ENCODE assay signal across 8 mouse cellular contexts in the genomic region with DNA sequence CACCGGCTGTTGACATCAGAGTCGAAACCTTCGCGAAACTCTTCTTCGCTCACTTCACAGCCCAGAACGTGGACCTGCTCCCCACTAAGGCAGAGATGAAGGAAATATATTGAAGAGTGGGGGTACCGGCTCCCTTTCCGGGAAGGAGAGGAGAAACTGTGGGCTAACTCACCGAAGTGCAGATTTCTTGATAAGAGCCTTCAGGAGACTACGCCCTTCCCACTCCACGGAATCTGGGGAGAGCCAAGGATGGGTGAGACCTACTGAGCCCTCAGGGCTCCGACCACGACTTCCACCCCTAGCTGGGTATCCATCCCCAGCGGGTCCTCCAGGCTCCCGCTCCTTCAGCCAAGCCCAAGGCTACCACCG. TPM values are rescaled to one million over a fixed set of nuclear protein-coding genes. Genes with fewer than 3 reads are reported as not detected.
DNase-seq lines count a peak whose midpoint lies in the region; ATAC-seq and TF ChIP-seq lines count a peak whose summit lies in the region.

No protein-coding gene starts in this region.

- no peak for TF ChIP-seq CTCF in liver, embryonic 14.5 days (IDR thresholded peaks at IDR 0.05; ENCODE audit: low read depth)

- no peak for TF ChIP-seq EP300 in liver, embryonic 14.5 days (IDR thresholded peaks at IDR 0.05; ENCODE audit: low read depth)

- intact Hi-C loops in heart, postnatal 14 days (cut with DNase I), result loop anchor here (5.0 kb wide), 2 partner anchors 58 to 308 kb away; partner anchors contain the start of genes Eif4a1 and Eif5a

- peaks cover 27% of the 10 kb centered on the region for H3K4me1 ChIP-seq in heart, embryonic 10.5 days
- peaks cover 34% of the 10 kb centered on the region for H3K4me1 ChIP-seq in forebrain, embryonic 12.5 days
- H3K4me1 ChIP-seq in liver, embryonic 14.5 days (replicated peaks; ENCODE audit: control insufficient read depth in 2 of 2, insufficient read depth in 2 of 2, low read length in 1 of 2), result peaks cover 15 to 18% of the 10 kb centered on the region in 2 experiments

- H3K36me3 ChIP-seq in heart, embryonic 10.5 days, result peaks cover 57% of the 10 kb centered on the region
- peaks cover 47% of the 10 kb centered on the region for H3K36me3 ChIP-seq in forebrain, embryonic 12.5 days (replicated peaks)
- H3K36me3 ChIP-seq in liver, embryonic 14.5 days (replicated peaks; ENCODE audit: control insufficient read depth, insufficient read depth, low read depth), result peaks cover 18% of the 10 kb centered on the region

- no peak for ATAC-seq in forebrain, embryonic 12.5 days (ENCODE audit: low FRiP score)
- ATAC-seq in liver, embryonic 14.5 days (ENCODE audit: insufficient read depth), result peak; percentile 38

- H3K27me3 ChIP-seq in heart, embryonic 10.5 days (ENCODE audit: insufficient read depth, poor library complexity, severe bottlenecking), result no peaks in the 10 kb centered on the region
- no peaks in the 10 kb centered on the region for H3K27me3 ChIP-seq in forebrain, embryonic 12.5 days
- H3K27me3 ChIP-seq in liver, embryonic 14.5 days (ENCODE audit: control insufficient read depth, insufficient read depth, low read length), result no peaks in the 10 kb centered on the region

- peak overlapping the region; percentile 99 for H3K27ac ChIP-seq in heart, embryonic 10.5 days
- H3K27ac ChIP-seq in forebrain, embryonic 12.5 days, result peak overlapping the region; percentile 100
- peak overlapping the region; percentile 89 for H3K27ac ChIP-seq in liver, embryonic 14.5 days

- no peaks in the 10 kb centered on the region for H3K9me3 ChIP-seq in heart, embryonic 10.5 days
- H3K9me3 ChIP-seq in forebrain, embryonic 12.5 days, result no peaks in the 10 kb centered on the region
- no peaks in the 10 kb centered on the region for H3K9me3 ChIP-seq in liver, embryonic 14.5 days (ENCODE audit: control insufficient read depth, low read length)

- H3K4me2 ChIP-seq in forebrain, embryonic 12.5 days, result peak overlapping the region; percentile 93
- H3K4me2 ChIP-seq in liver, embryonic 14.5 days (ENCODE audit: low read depth), result peak overlapping the region; percentile 95

- peak overlapping the region; percentile 78 for H3K9ac ChIP-seq in forebrain, embryonic 12.5 days
- peak overlapping the region; percentile 98 for H3K9ac ChIP-seq in liver, embryonic 14.5 days (replicated peaks)

- WGBS in heart, embryonic 10.5 days, result 3% methylated on average over 16 of the region's 16 CpGs
- WGBS in forebrain, embryonic 12.5 days, result 3% methylated on average over 16 of the region's 16 CpGs
- WGBS in liver, embryonic 14.5 days (ENCODE audit: insufficient replicate concordance), result 2% methylated on average over 16 of the region's 16 CpGs

- no peak for DNase-seq in heart, embryonic 10.5 days (ENCODE audit: low spot score)
- no peak for DNase-seq in heart, postnatal 14 days
- DNase-seq in CD4-positive helper T cell, adult 2 months (ENCODE audit: low read depth, low spot score), result peak; percentile 41
- peak in 1 of 3 experiments; percentile 45 for DNase-seq in liver, embryonic 14.5 days (ENCODE audit: low read depth in 3 of 3, low spot score in 3 of 3)
- no peak for DNase-seq in adrenal gland, postnatal 10 days
- no peak for DNase-seq in layer of hippocampus, adult 8-10 months (ENCODE audit: low spot score in 2 of 2)
- no peak for DNase-seq in spleen, postnatal 36 days (ENCODE audit: low spot score in 2 of 2)

- H3K4me3 ChIP-seq in heart, embryonic 10.5 days, result peak overlapping the region; percentile 97
- H3K4me3 ChIP-seq in forebrain, embryonic 12.5 days (replicated peaks), result peak overlapping the region; percentile 100
- H3K4me3 ChIP-seq in liver, embryonic 14.5 days (ENCODE audit: insufficient read depth in 1 of 2, low read depth in 2 of 2, low read length in 2 of 2), result peak overlapping the region; percentile 97 to 98

RNA-seq across cellular contexts. Expression of gene Ctdnep1, which starts 1.1 kb away (rescaled TPM):
- 20.5 and 23.8 TPM in 2 replicates for polyA plus RNA-seq in heart, embryonic 10.5 days (2016; fragmentation: Nextera tagmentation; extraction: Ambion mirVana)
- 100 to 1,000 TPM; 143 to 147 TPM for total RNA-seq in heart, postnatal 14 days (2021)
- polyA plus RNA-seq in forebrain, embryonic 12.5 days (2016; fragmentation: Nextera tagmentation; extraction: Ambion mirVana), result 19.9 and 20.7 TPM in 2 replicates
- polyA plus RNA-seq in liver, embryonic 14.5 days (2012; rRNA removed), result 23.6 and 32.3 TPM in 2 replicates
- 9.7 and 10.7 TPM in 2 replicates for polyA plus RNA-seq in liver, embryonic 14.5 days (2014; fragmentation: Nextera tagmentation; extraction: Ambion mirVana)
- total RNA-seq in adrenal gland, postnatal 10 days (2021), result 100 to 1,000 TPM; 117 to 148 TPM
- 100 to 1,000 TPM; 108 to 123 (median 119) TPM for total RNA-seq in layer of hippocampus, adult 8-10 months (2022)

RNA-seq across cellular contexts. Expression of gene Elp5, which starts 2.5 kb away (rescaled TPM):
- 135 and 147 TPM in 2 replicates for polyA plus RNA-seq in heart, embryonic 10.5 days (2016; fragmentation: Nextera tagmentation; extraction: Ambion mirVana)
- 10 to 100 TPM; 52.4 to 59.0 TPM for total RNA-seq in heart, postnatal 14 days (2021)
- polyA plus RNA-seq in forebrain, embryonic 12.5 days (2016; fragmentation: Nextera tagmentation; extraction: Ambion mirVana), result 129 and 141 TPM in 2 replicates
- 44.0 and 46.1 TPM in 2 replicates for polyA plus RNA-seq in liver, embryonic 14.5 days (2012; rRNA removed)
- polyA plus RNA-seq in liver, embryonic 14.5 days (2014; fragmentation: Nextera tagmentation; extraction: Ambion mirVana), result 70.2 and 74.0 TPM in 2 replicates
- total RNA-seq in adrenal gland, postnatal 10 days (2021), result 10 to 100 TPM; 66.8 to 71.4 TPM
- 10 to 100 TPM; 69.7 to 96.0 (median 77.7) TPM for total RNA-seq in layer of hippocampus, adult 8-10 months (2022)

RNA-seq across cellular contexts. Expression of gene Gabarap, which starts 11.1 kb away (rescaled TPM):
- polyA plus RNA-seq in heart, embryonic 10.5 days (2016; fragmentation: Nextera tagmentation; extraction: Ambion mirVana), result 365 and 379 TPM in 2 replicates
- total RNA-seq in heart, postnatal 14 days (2021), result 100 to 1,000 TPM; 249 to 257 TPM
- 527 and 539 TPM in 2 replicates for polyA plus RNA-seq in forebrain, embryonic 12.5 days (2016; fragmentation: Nextera tagmentation; extraction: Ambion mirVana)
- 134 and 140 TPM in 2 replicates for polyA plus RNA-seq in liver, embryonic 14.5 days (2012; rRNA removed)
- polyA plus RNA-seq in liver, embryonic 14.5 days (2014; fragmentation: Nextera tagmentation; extraction: Ambion mirVana), result 296 and 300 TPM in 2 replicates
- 100 to 1,000 TPM; 339 to 345 TPM for total RNA-seq in adrenal gland, postnatal 10 days (2021)
- 100 to 1,000 TPM; 232 to 255 (median 246) TPM for total RNA-seq in layer of hippocampus, adult 8-10 months (2022)

RNA-seq across cellular contexts. Expression of gene Cldn7, which starts 15.2 kb away (rescaled TPM):
- 4.7 and 22.3 TPM in 2 replicates for polyA plus RNA-seq in heart, embryonic 10.5 days (2016; fragmentation: Nextera tagmentation; extraction: Ambion mirVana)
- total RNA-seq in heart, postnatal 14 days (2021), result under 1 TPM in 1 of 2 experiments, not detected in 1; 0.48 TPM
- 5.7 and 7.0 TPM in 2 replicates for polyA plus RNA-seq in forebrain, embryonic 12.5 days (2016; fragmentation: Nextera tagmentation; extraction: Ambion mirVana)
- 2.0 and 4.0 TPM in 2 replicates for polyA plus RNA-seq in liver, embryonic 14.5 days (2012; rRNA removed)
- 2.2 TPM in 2 replicates for polyA plus RNA-seq in liver, embryonic 14.5 days (2014; fragmentation: Nextera tagmentation; extraction: Ambion mirVana)
- 1 to 10 TPM in 1 of 2 experiments, under 1 TPM in 1; 0.70 to 1.2 TPM for total RNA-seq in adrenal gland, postnatal 10 days (2021)
- not detected for total RNA-seq in layer of hippocampus, adult 8-10 months (2022)

RNA-seq across cellular contexts. Expression of gene Phf23, which starts 15.8 kb away (rescaled TPM):
- polyA plus RNA-seq in heart, embryonic 10.5 days (2016; fragmentation: Nextera tagmentation; extraction: Ambion mirVana), result 51.8 and 73.3 TPM in 2 replicates
- total RNA-seq in heart, postnatal 14 days (2021), result 10 to 100 TPM; 27.4 to 31.5 TPM
- 91.3 and 99.1 TPM in 2 replicates for polyA plus RNA-seq in forebrain, embryonic 12.5 days (2016; fragmentation: Nextera tagmentation; extraction: Ambion mirVana)
- 10.8 and 14.8 TPM in 2 replicates for polyA plus RNA-seq in liver, embryonic 14.5 days (2012; rRNA removed)
- 11.9 and 12.1 TPM in 2 replicates for polyA plus RNA-seq in liver, embryonic 14.5 days (2014; fragmentation: Nextera tagmentation; extraction: Ambion mirVana)
- 10 to 100 TPM; 43.5 to 50.5 TPM for total RNA-seq in adrenal gland, postnatal 10 days (2021)
- total RNA-seq in layer of hippocampus, adult 8-10 months (2022), result 10 to 100 TPM; 45.2 to 59.7 (median 49.7) TPM
